Mouse (Mus musculus): ENCODE measurements at regions not wholly inside any gene's neighbourhood (a gene's known extent, or its start where the extent isn't known, plus 50 kb on each side); places are given as distances from the start of the nearest gene placed in this dataset.

DNA sequence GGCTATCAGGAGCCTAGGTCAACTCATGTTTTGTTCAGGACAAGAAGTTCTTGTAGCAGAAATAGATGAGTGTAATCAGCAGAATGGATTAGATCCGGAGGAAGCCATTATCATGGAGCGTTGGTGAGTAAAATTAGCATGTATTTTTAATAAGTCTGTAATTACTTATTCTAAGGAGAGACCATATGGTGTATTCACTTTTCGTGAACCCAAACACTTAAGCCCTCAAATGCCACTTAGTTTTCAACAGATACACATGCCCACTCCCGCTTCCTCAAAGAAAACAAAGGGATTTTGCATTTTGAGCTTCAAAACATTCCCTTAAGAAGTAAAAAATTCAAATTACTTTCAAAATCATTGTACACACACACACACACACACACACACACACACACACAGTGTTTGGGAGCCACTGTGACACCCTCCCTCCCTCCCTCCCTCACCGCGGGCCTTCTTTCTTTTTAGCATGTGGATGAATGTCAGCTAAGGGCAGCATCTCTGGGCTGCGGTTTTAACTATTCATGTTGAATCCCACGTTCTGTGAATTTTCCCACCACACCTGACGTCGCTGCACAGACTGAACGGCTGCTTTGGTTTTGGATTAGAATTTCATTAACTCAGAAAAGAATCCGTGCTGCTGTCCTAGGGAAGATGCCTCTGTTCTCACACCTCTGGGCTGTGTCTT is 217.4 kb downstream of the Cd83 start:
- peaks cover 18% of the 10 kb centered on the region for H3K9me3 ChIP-seq (ENCODE audit: low read length)
- no peak overlapping the region for H3K4me3 ChIP-seq (replicated peaks; ENCODE audit: low read length)
- no peaks in the 10 kb centered on the region for H3K4me1 ChIP-seq (replicated peaks; ENCODE audit: low read depth, low read length)
- 0 out of 2 replicates have a peak, but pooled peaks cover 3% of the 10 kb centered on the region for H3K27me3 ChIP-seq (ENCODE audit: insufficient read depth, low read length)
- TF ChIP-seq POU5F1 (IDR thresholded peaks at IDR 0.05; ENCODE audit: borderline replicate concordance, low read length): no peak
- TF ChIP-seq CTCF (conservative IDR thresholded peaks at IDR 0.05; ENCODE audit: low read length): no peak
- TF ChIP-seq NANOG (IDR thresholded peaks at IDR 0.05; ENCODE audit: borderline replicate concordance, low read length): no peak
- no peaks in the 10 kb centered on the region for H3K36me3 ChIP-seq (ENCODE audit: insufficient read depth, low read length)

DNA sequence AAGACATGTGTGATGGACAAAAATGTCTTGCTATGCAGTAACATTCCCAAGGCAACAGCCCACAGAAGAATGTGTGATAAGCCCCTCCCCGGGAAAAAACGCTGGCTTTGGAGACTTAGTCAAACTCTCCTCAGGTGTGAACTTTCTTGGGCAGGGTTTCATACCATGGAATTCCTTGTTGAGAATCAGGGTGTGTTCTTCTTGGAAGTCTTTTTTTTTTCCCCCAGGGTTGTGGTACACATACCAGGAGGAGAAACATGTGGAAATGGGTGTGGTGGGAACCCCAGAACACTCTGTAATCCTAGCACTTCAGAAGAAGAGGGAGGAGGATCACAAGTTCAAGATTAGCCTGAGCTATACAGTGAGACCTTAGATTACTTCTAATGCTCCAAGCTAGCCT is 228.3 kb downstream of the Cd83 start:
- no peak overlapping the region for H3K4me3 ChIP-seq (replicated peaks; ENCODE audit: low read length)
- no peaks in the 10 kb centered on the region for H3K36me3 ChIP-seq (ENCODE audit: insufficient read depth, low read length)
- H3K9me3 ChIP-seq (ENCODE audit: low read length): peaks cover 14% of the 10 kb centered on the region
- H3K27me3 ChIP-seq (ENCODE audit: insufficient read depth, low read length): no peaks in the 10 kb centered on the region
- TF ChIP-seq NANOG (IDR thresholded peaks at IDR 0.05; ENCODE audit: borderline replicate concordance, low read length) (no peak), POU5F1 (IDR thresholded peaks at IDR 0.05; ENCODE audit: borderline replicate concordance, low read length) (no peak), CTCF (conservative IDR thresholded peaks at IDR 0.05; ENCODE audit: low read length) (no peak)
- H3K4me1 ChIP-seq (replicated peaks; ENCODE audit: low read depth, low read length): peaks cover 18% of the 10 kb centered on the region

DNA sequence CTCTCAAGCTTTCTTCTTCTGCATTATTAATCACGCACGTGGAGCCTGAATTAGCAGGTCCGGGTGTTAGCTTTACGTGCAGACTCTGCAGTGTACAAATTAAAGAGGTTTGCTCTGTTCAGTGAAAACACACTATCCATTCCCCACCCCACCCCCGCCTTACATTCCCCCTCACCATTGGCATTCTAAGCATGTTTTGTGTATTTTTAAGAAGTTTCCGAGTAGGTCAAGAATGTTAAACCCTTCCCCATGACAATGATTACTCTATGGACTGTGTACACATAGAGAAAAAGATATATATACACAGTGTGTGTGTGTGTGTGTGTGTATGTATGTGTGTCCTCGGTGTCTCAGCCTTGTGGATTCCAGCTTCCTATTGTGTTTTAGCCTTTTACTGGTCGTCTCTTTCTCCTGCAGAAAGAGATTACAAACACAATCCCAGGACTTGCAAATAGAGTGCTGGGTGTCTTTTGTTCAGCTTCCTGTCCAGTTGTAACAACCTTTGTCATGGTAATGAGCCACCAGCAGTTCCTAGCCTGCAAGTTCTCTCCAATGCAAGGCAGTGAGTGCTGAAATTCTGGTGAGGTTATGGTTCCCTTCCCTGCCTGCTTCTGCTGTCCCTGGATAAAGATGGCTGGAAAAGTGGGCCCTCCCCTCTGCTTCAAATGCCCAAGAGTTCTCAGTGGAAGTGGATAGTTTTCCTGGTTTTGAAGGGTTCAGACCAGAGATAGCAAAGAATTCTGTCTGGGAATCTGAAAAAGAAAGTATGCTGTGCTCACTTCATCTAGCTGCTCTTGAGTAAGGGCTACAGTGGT is 234.1 kb downstream of the Cd83 start:
- Histone ChIP-seq H3K4me1 (replicated peaks; ENCODE audit: low read depth, low read length) (peaks cover 63% of the 10 kb centered on the region), H3K27me3 (ENCODE audit: insufficient read depth, low read length) (no peaks in the 10 kb centered on the region), H3K4me3 (replicated peaks; ENCODE audit: low read length) (peak overlapping the region; percentile 39), H3K9me3 (ENCODE audit: low read length) (peaks cover 8% of the 10 kb centered on the region), H3K36me3 (ENCODE audit: insufficient read depth, low read length) (no peaks in the 10 kb centered on the region)
- TF ChIP-seq CTCF (conservative IDR thresholded peaks at IDR 0.05; ENCODE audit: low read length) (no peak), NANOG (IDR thresholded peaks at IDR 0.05; ENCODE audit: borderline replicate concordance, low read length) (peak; percentile 64; the same call in 1 of the 2 replicates), POU5F1 (IDR thresholded peaks at IDR 0.05; ENCODE audit: borderline replicate concordance, low read length) (peak; percentile 85; the same call in 1 of the 2 replicates)

DNA sequence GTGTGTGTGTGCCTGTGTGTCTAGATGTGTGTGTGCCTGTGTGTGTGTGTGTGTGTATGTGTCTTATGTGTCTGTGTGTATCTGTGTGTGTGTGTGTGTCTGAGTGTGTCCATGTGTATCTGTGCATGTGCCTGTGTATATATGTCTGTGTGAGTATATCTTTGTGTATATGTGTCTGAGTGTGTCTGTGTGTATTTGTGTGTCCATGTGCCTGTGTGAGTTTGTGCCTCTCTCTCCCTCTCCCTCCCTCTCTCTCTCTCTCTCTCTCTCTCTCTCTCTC is 234.7 kb downstream of the Cd83 start:
- Histone ChIP-seq H3K9me3 (ENCODE audit: low read length) (peaks cover 6% of the 10 kb centered on the region), H3K4me1 (replicated peaks; ENCODE audit: low read depth, low read length) (peaks cover 63% of the 10 kb centered on the region), H3K4me3 (replicated peaks; ENCODE audit: low read length) (no peak overlapping the region), H3K27me3 (ENCODE audit: insufficient read depth, low read length) (no peaks in the 10 kb centered on the region), H3K36me3 (ENCODE audit: insufficient read depth, low read length) (no peaks in the 10 kb centered on the region)
- no peak for TF ChIP-seq CTCF (conservative IDR thresholded peaks at IDR 0.05; ENCODE audit: low read length)

DNA sequence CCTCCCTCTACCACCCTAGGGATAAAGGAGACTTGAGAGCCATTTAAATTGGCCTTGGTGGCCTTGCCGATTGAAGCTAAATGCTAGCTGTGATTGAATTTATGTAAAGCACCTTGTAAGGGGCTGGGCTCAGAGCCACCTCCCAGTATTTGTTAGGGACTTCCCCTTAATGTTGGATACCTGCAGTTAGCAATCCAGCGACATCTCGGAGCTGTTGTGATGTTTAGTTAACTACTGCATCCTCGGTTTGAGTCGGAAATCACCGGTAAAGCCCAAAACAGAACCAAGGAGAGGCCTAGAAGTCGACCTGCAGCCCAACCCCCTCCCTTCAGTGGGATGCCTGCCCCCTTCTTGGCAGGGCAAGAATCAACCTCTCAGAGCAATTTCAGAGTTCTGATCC is 236.3 kb downstream of the Cd83 start:
- Histone ChIP-seq H3K9me3 (ENCODE audit: low read length) (no peaks in the 10 kb centered on the region), H3K4me1 (replicated peaks; ENCODE audit: low read depth, low read length) (peaks cover 63% of the 10 kb centered on the region), H3K36me3 (ENCODE audit: insufficient read depth, low read length) (no peaks in the 10 kb centered on the region), H3K27me3 (ENCODE audit: insufficient read depth, low read length) (no peaks in the 10 kb centered on the region), H3K4me3 (replicated peaks; ENCODE audit: low read length) (no peak overlapping the region)
- TF ChIP-seq POU5F1 (IDR thresholded peaks at IDR 0.05; ENCODE audit: borderline replicate concordance, low read length) (no peak), CTCF (conservative IDR thresholded peaks at IDR 0.05; ENCODE audit: low read length) (no peak), NANOG (IDR thresholded peaks at IDR 0.05; ENCODE audit: borderline replicate concordance, low read length) (no peak; the same call in 1 of the 2 replicates)

DNA sequence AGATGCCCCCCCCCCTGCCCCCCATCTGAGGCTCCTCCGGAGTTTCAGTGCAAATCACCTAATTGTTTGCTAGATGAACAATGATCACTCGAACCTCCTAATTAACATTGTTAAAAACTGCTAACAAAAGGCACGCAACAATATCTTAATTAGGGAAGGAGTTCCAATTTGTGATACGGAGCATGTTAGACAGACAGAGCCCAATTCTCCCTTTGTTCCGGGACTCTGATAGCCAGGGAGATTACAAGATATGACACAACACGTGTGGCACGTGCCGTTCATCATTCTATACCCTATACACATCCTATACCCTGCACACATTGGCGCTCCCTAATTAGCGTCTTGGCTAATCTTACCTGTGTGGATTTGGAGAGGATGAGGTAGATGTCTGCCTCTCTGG is 237.5 kb downstream of the Cd83 start:
- no peaks in the 10 kb centered on the region for H3K27me3 ChIP-seq (ENCODE audit: insufficient read depth, low read length)
- H3K9me3 ChIP-seq (ENCODE audit: low read length): no peaks in the 10 kb centered on the region
- H3K36me3 ChIP-seq (ENCODE audit: insufficient read depth, low read length): no peaks in the 10 kb centered on the region
- H3K4me3 ChIP-seq (replicated peaks; ENCODE audit: low read length): no peak overlapping the region
- H3K4me1 ChIP-seq (replicated peaks; ENCODE audit: low read depth, low read length): peaks cover 51% of the 10 kb centered on the region
- TF ChIP-seq POU5F1 (IDR thresholded peaks at IDR 0.05; ENCODE audit: borderline replicate concordance, low read length): no peak
- TF ChIP-seq NANOG (IDR thresholded peaks at IDR 0.05; ENCODE audit: borderline replicate concordance, low read length): no peak
- TF ChIP-seq CTCF (conservative IDR thresholded peaks at IDR 0.05; ENCODE audit: low read length): no peak

DNA sequence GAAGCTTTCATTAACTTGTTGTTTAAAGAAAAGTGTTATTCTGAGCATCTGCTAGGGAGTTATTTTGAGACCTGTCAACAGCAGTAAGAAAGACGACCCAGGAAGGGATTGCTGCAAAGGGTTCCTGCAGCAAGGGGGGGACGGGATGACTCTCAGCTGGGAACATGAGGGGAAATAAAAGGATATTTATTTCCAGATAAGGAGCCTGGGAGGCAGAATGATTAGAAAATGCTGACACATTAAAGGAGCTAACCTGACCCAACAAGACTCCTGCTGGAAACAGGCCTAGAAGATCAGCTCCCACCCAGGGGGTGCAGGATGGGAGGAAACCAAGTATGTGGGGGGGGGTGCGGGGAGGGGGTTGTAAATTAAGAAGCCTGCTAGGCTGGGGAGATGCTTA is 240.0 kb downstream of the Cd83 start:
- Histone ChIP-seq H3K27me3 (ENCODE audit: insufficient read depth, low read length) (no peaks in the 10 kb centered on the region), H3K9me3 (ENCODE audit: low read length) (no peaks in the 10 kb centered on the region), H3K4me1 (replicated peaks; ENCODE audit: low read depth, low read length) (peaks cover 30% of the 10 kb centered on the region), H3K36me3 (ENCODE audit: insufficient read depth, low read length) (no peaks in the 10 kb centered on the region), H3K4me3 (replicated peaks; ENCODE audit: low read length) (no peak overlapping the region)
- no peak for TF ChIP-seq NANOG (IDR thresholded peaks at IDR 0.05; ENCODE audit: borderline replicate concordance, low read length)
- TF ChIP-seq POU5F1 (IDR thresholded peaks at IDR 0.05; ENCODE audit: borderline replicate concordance, low read length): no peak
- TF ChIP-seq CTCF (conservative IDR thresholded peaks at IDR 0.05; ENCODE audit: low read length): no peak

DNA sequence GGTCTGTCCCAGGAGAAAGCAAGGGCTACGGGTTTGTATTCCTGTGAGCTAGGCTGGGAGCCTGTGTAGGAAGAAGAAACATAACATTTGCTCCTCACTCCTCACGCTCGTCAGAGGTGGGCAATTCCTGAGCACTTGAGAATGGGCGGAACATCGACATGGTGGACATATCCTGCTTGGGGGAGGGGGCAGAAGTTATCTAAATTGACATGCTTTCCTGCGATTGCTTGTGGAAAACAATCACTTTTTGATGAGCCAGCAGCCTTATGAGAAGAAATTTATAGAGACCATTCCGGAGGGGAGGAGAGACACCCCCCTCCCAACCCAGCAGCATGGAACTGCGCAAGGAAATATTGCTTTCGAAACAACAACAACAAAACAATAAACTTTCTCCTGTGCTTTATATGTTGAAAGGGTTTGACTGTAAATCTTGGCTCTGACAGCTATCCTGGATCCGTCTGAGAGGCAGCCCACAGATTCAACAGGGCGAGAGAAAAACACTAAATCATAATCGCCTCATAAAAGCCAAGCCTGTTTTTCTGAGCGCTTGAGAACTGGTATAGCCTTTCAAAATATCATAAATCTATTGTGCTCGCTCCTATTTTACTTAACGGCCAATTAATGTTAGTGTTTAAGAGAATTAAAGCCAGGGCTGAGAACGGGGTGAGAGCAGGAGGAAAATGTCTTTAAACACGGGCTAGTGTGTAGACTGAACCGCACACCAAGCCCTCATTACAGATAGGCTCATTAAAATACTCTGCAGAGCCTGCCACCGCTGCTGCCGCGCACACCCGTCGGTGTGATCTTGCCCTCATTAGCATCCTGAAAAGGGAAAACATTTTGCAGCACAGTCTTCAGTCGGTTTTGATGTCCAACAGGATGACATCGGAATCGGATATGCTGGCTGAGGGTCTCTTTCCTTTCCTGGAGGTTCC is 242.0 kb downstream of the Cd83 start:
- H3K9me3 ChIP-seq (ENCODE audit: low read length): no peaks in the 10 kb centered on the region
- H3K4me1 ChIP-seq (replicated peaks; ENCODE audit: low read depth, low read length): peaks cover 10% of the 10 kb centered on the region
- no peak for TF ChIP-seq CTCF (conservative IDR thresholded peaks at IDR 0.05; ENCODE audit: low read length)
- TF ChIP-seq POU5F1 (IDR thresholded peaks at IDR 0.05; ENCODE audit: borderline replicate concordance, low read length): no peak
- no peak for TF ChIP-seq NANOG (IDR thresholded peaks at IDR 0.05; ENCODE audit: borderline replicate concordance, low read length)
- no peak overlapping the region for H3K4me3 ChIP-seq (replicated peaks; ENCODE audit: low read length)
- no peaks in the 10 kb centered on the region for H3K27me3 ChIP-seq (ENCODE audit: insufficient read depth, low read length)
- no peaks in the 10 kb centered on the region for H3K36me3 ChIP-seq (ENCODE audit: insufficient read depth, low read length)

Data from E14TG2a.4 (cell line).